Mouse (Mus musculus) bone marrow macrophage, adult 2 months (primary cell): ENCODE results near the gene Eci2. TPM values are rescaled to one million over a fixed set of nuclear protein-coding genes. Genes with fewer than 3 reads are reported as not detected.
A peak's percentile ranks its signal among the peaks of the same experiment; 100 is the strongest.
"Not testable (repeated sequence)": the region's sequence is repeated elsewhere in the genome, so short reads cannot be mapped to it uniquely, and the experiment has no call there.

Source experiments
- H3K27ac ChIP-seq: 2 replicates; pipeline ENCODE4 v1.5.1; 2012; ENCODE audit warnings: low read depth, low read length; ENCODE audit not compliant: insufficient read depth
- H3K4me1 ChIP-seq: 2 replicates; pipeline ENCODE4 v1.6.1; 2012; ENCODE audit warnings: low read length; ENCODE audit not compliant: control insufficient read depth, insufficient read depth
- H3K4me3 ChIP-seq: 2 replicates; pipeline ENCODE4 v1.5.1; 2012; ENCODE audit warnings: mild to moderate bottlenecking, low read length, moderate library complexity; ENCODE audit not compliant: insufficient read depth
- CTCF ChIP-seq: IDR thresholded peaks from 2 replicates; pipeline ENCODE4 v1.5.1; 2012; ENCODE audit warnings: low read depth, mild to moderate bottlenecking, low read length, moderate library complexity
- POLR2A ChIP-seq: IDR thresholded peaks from 2 replicates; pipeline ENCODE4 v1.6.1; 2012; ENCODE audit warnings: mild to moderate bottlenecking, low read depth, low read length, borderline replicate concordance
- polyA plus RNA-seq: library from polyadenylated mRNA; stranded (reverse); fragments of >200 nt; gene quantifications from 2 replicates; pipeline ENCODE4 v1.2.4, GENCODE M21; 2012; ENCODE audit not compliant: missing spikeins, insufficient read depth, insufficient read length

The Eci2 gene
- polyA plus RNA-seq, 1 experiment: 47.4 TPM

DNA sequence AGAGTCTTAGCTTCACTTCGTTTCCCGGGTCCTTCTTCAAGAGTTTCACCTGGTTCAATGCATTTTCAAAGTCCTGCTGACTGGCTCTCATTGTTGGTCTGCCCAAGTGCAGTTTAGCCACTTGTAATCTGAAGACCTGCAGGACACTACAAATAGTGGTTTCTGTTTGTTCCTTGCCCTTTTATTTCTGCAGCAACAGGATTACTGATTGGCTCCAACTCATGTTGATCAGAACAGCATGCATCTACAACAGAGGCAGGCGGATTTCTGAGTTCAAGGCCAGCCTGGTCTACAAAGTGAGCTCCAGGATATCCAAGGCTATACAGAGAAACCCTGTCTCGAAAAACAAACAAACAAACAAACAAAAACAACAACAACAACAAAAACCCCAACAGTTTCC lies 33.8 kb downstream of the Eci2 start:
- Histone ChIP-seq H3K27ac (no peak overlapping the region), H3K4me3 (peak overlapping the region; percentile 65), H3K4me1 (peaks cover 24% of the 10 kb centered on the region)
- TF ChIP-seq CTCF (no peak), POLR2A (no peak)

- H3K27ac ChIP-seq: 0 out of 2 replicates have a peak overlapping the region, but pooled peaks have one; percentile 9
- TF ChIP-seq POLR2A (no peak), CTCF (no peak)
- H3K4me3 ChIP-seq: no peak overlapping the region
- peaks cover 24% of the 10 kb centered on the region for H3K4me1 ChIP-seq
Measured at GRCm38 (mm10) chr13:34991581-34992273, 35.2 kb downstream of the Eci2 start.

GRCm38 (mm10) chr13:34983479-34983878 lies 43.4 kb downstream of the Eci2 start:
- H3K27ac ChIP-seq, H3K4me1 ChIP-seq, H3K4me3 ChIP-seq: not testable (repeated sequence)

DNA sequence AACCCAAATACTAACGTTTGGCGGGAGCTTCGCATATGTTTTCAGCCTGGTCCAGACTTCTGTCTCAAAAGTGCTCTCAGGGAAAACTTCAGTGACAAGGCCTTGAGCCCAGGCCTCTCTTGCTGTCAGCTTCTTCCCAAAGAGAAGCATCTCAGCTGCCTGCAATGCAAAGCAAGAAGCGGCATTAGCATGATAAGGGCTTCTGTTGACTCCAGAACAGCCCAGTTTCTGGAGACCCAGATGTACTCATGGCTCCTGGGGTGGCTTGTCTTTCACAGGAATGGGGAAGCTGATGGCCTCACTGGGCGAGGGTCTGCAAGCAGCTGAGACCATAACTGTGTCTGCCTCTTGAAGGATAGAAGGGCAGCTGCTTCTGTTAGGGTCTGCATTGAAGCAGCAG lies 48.3 kb downstream of the Eci2 start:
- H3K27ac ChIP-seq, H3K4me1 ChIP-seq, H3K4me3 ChIP-seq: not testable (repeated sequence)

GRCm38 (mm10) chr13:34977410-34977809 lies 49.5 kb downstream of the Eci2 start:
- no peak overlapping the region for H3K27ac ChIP-seq
- H3K4me3 ChIP-seq: no peak overlapping the region
- TF ChIP-seq CTCF: no peak
- TF ChIP-seq POLR2A: no peak
- no peaks in the 10 kb centered on the region for H3K4me1 ChIP-seq

- TF ChIP-seq POLR2A (no peak), CTCF (no peak)
- Histone ChIP-seq H3K27ac (no peak overlapping the region), H3K4me1 (no peaks in the 10 kb centered on the region), H3K4me3 (no peak overlapping the region)
Measured at GRCm38 (mm10) chr13:34976116-34976515, 50.8 kb downstream of the Eci2 start.

- TF ChIP-seq POLR2A (no peak), CTCF (no peak)
- Histone ChIP-seq H3K4me3 (no peak overlapping the region), H3K27ac (no peak overlapping the region), H3K4me1 (no peaks in the 10 kb centered on the region)
Measured at GRCm38 (mm10) chr13:34973770-34974169, 53.1 kb downstream of the Eci2 start.

DNA sequence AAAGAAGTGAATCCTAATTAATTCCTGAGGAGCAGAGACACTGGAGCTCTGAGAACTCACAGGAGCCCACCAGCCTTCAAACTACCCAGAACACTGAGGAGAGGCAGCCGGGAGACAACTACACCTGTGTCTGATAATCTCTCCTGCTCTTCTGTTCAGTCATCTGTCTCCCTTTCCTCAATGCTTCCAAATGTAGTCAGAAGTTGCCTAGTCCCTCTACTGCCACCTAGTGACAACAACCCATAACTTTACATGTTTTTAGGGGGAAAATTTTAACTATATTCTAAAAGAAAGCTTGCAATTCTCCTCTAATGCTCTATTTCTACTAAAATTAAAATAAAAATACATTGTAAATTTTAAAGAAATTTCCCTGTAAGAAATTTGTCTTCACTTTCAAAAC lies 53.7 kb downstream of the Eci2 start:
- Histone ChIP-seq H3K4me3 (no peak overlapping the region), H3K4me1 (no peaks in the 10 kb centered on the region), H3K27ac (no peak overlapping the region)
- TF ChIP-seq POLR2A (no peak), CTCF (no peak)

DNA sequence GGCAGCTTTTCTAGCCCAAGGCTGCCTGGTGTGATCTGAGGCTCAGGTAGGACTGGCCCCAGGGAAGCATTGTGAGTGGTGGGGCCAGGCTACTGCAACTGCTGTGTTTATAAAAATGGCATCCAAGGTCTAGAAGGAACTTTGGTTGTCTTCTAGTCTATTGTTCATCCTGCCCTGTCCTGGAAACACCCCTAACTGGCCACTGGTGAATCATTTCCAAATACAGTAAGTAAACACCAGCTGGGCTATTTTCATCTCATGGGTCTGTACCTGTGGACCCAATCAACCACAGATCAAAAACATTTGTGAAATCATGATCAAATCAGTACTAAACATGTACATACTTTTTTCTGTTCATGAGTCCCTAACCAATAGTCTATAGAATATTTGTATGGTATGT lies 54.4 kb downstream of the Eci2 start:
- not testable (repeated sequence) for H3K27ac ChIP-seq, H3K4me1 ChIP-seq

DNA sequence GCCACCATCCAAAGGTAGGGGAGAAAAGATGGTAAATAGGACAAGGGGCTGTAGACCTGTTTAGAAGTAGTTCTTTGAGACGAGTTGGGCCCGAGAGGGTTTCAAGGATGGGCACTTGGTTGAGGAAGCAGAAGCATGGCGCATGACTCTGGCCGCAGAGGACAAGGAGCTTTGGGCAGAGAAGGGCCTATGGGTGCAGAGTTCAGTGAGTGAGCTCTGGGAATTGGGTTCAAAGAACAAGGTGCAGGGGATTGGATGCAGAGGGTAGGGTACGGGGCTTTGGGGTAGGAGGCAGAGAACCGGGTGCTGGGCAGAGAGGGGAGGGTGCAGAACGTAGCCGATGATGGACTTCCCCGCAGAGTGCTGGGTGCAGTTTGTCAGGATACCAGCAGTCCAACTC lies 61.2 kb downstream of the Eci2 start:
- not testable (repeated sequence) for H3K27ac ChIP-seq, H3K4me1 ChIP-seq, H3K4me3 ChIP-seq

More for the DNA sequence above, 54.4 kb downstream of the Eci2 start:
- not testable (repeated sequence) for H3K4me3 ChIP-seq

DNA sequence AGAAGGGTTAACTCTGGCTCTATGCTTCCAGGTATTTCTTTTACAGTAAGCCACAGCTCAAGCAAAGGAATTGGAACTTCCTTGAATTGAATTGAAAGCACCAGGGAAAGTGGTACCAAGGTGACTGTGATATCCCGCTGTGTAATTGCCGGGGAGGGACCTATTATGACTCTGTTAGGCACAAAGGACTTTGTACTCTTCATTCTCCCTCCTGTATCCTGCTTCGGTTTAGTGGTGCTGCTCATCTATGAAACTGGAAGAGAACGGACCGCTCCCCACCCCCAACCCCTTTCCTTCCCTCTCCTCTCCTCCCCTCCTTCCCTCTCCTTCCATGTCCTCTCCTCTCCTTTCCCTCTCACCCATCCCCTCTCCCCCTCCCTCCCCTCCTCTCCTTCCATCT lies 62.0 kb downstream of the Eci2 start:
- peak overlapping the region; percentile 43 for H3K4me3 ChIP-seq
- TF ChIP-seq POLR2A: no peak
- no peak for TF ChIP-seq CTCF
- H3K4me1 ChIP-seq: no peaks in the 10 kb centered on the region
- no peak overlapping the region for H3K27ac ChIP-seq

DNA sequence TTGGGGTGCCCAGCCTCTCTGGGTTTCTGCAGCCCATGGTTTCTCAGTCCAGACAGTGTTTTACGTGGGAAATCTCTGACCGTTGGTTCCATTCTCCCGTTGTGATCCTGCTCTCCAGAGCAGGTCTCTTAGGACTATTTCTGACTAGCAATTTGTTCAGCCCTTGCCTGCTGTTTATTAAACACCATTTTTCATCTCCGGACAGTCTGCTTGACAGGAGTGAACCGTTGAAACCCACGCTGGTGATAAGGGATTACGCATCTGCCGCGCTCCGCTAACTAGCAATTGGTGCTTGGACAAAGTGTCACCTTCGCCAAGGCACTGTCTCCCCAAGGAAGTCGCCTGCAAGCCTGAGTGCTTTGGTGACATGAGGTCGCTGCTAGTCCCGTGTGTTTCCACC lies 62.5 kb downstream of the Eci2 start:
- Histone ChIP-seq H3K27ac (no peak overlapping the region), H3K4me3 (peak overlapping the region; percentile 43), H3K4me1 (no peaks in the 10 kb centered on the region)
- TF ChIP-seq POLR2A (no peak), CTCF (no peak)
